Mouse (Mus musculus) MEL (cell line): Measurements from ENCODE around the gene F930015N05Rik. TPM values are rescaled to one million over a fixed set of nuclear protein-coding genes. Genes with fewer than 3 reads are reported as not detected.

Experiments used
- DNase-seq: peaks from one replicate; pipeline ENCODE4 v3.0.0; 2011; ENCODE audit warnings: low read depth, low spot score
- H3K27ac ChIP-seq: 2 replicates; pipeline ENCODE4 v1.5.1; 2012; ENCODE audit warnings: low read depth, mild to moderate bottlenecking, control low read depth, low read length, moderate library complexity; ENCODE audit not compliant: control insufficient read depth
- H3K27me3 ChIP-seq, 2 experiments: fragments of 150-350 bp in 1 of 2; sonication (generic) in 1 of 2; 2 replicates each; pipeline ENCODE4 v1.6.1; 2012; ENCODE audit warnings: low read length in 2 of 2, mild to moderate bottlenecking in 2 of 2, improper control_type of control experiment in 1 of 2, moderate library complexity in 1 of 2; ENCODE audit not compliant: insufficient read depth in 2 of 2, control insufficient read depth in 1 of 2
- H3K36me3 ChIP-seq, 2 experiments: 2 replicates each; pipeline ENCODE4 v1.6.1; 2012 to 2014; ENCODE audit warnings: low read length in 2 of 2, improper control_type of control experiment in 1 of 2, inconsistent platforms in 1 of 2, mild to moderate bottlenecking in 1 of 2; ENCODE audit not compliant: insufficient read depth in 2 of 2, control insufficient read depth in 1 of 2
- H3K4me1 ChIP-seq, 2 experiments: fragments of 150-350 bp in 1 of 2; sonication (generic) in 1 of 2; 2 replicates each; pipeline ENCODE4 v1.6.1; 2012; ENCODE audit warnings: low read length in 2 of 2, improper control_type of control experiment in 1 of 2, mild to moderate bottlenecking in 1 of 2; ENCODE audit not compliant: insufficient read depth in 2 of 2, control insufficient read depth in 1 of 2
- H3K4me3 ChIP-seq, 2 experiments: fragments of 150-350 bp in 1 of 2; sonication (generic) in 1 of 2; 2 replicates each; pipeline ENCODE4 v1.5.1; 2012; ENCODE audit warnings: low read depth in 2 of 2, low read length in 2 of 2, mild to moderate bottlenecking in 2 of 2, moderate library complexity in 2 of 2, control low read depth in 1 of 2, improper control_type of control experiment in 1 of 2; ENCODE audit not compliant: control insufficient read depth in 1 of 2, insufficient read depth in 1 of 2
- H3K79me2 ChIP-seq: 2 replicates; pipeline ENCODE4 v1.6.1; 2012; ENCODE audit warnings: mild to moderate bottlenecking, low read length, moderate library complexity; ENCODE audit not compliant: control insufficient read depth, poor library complexity, insufficient read depth
- H3K9ac ChIP-seq: 2 replicates; pipeline ENCODE4 v1.6.1; 2012; ENCODE audit warnings: low read depth, mild to moderate bottlenecking, control low read depth, low read length, moderate library complexity; ENCODE audit not compliant: control insufficient read depth, poor library complexity, severe bottlenecking
- H3K9me3 ChIP-seq: fragments of 150-350 bp; sonication (generic); replicated peaks from 2 replicates; pipeline ENCODE4 v1.6.1; 2012; ENCODE audit warnings: mild to moderate bottlenecking, low read length, improper control_type of control experiment, moderate library complexity; ENCODE audit not compliant: insufficient read depth
- E2F4 ChIP-seq: IDR thresholded peaks from 2 replicates; pipeline ENCODE4 v1.6.1; 2011; ENCODE audit warnings: low read depth, low read length, improper control_type of control experiment, borderline replicate concordance
- EP300 ChIP-seq, 2 experiments: IDR thresholded peaks; 2 replicates each; pipeline ENCODE4 v1.6.1; 2011; ENCODE audit warnings: improper control_type of control experiment in 2 of 2, low read length in 2 of 2, low read depth in 1 of 2, mild to moderate bottlenecking in 1 of 2
- ETS1 ChIP-seq: IDR thresholded peaks from 2 replicates; pipeline ENCODE4 v1.6.1; 2012; ENCODE audit warnings: low read depth, mild to moderate bottlenecking, inconsistent platforms, low read length, improper control_type of control experiment, moderate library complexity
- GABPA ChIP-seq: IDR thresholded peaks from 2 replicates; pipeline ENCODE4 v1.6.1; 2012; ENCODE audit warnings: low read depth, mild to moderate bottlenecking, inconsistent platforms, low read length, improper control_type of control experiment, moderate library complexity
- GATA1 ChIP-seq: IDR thresholded peaks from 2 replicates; pipeline ENCODE4 v1.6.1; 2011; ENCODE audit warnings: low read depth, low read length, improper control_type of control experiment
- MAX ChIP-seq: IDR thresholded peaks from 2 replicates; pipeline ENCODE4 v1.6.1; 2011; ENCODE audit warnings: low read length, improper control_type of control experiment
- MEF2A ChIP-seq: IDR thresholded peaks from 2 replicates; pipeline ENCODE4 v1.6.1; 2014; ENCODE audit warnings: low read depth, mild to moderate bottlenecking, inconsistent platforms, low read length, improper control_type of control experiment; ENCODE audit not compliant: poor library complexity, insufficient replicate concordance, severe bottlenecking; ENCODE audit errors: extremely low read depth
- MYC ChIP-seq: IDR thresholded peaks from 2 replicates; pipeline ENCODE4 v1.6.1; 2011; ENCODE audit warnings: low read depth, mild to moderate bottlenecking, low read length, improper control_type of control experiment, moderate library complexity
- NRF1 ChIP-seq: IDR thresholded peaks from 2 replicates; pipeline ENCODE4 v1.6.1; 2014; ENCODE audit warnings: low read depth, mild to moderate bottlenecking, inconsistent platforms, low read length, improper control_type of control experiment, moderate library complexity; ENCODE audit not compliant: poor library complexity, insufficient read depth, severe bottlenecking
- POLR2AphosphoS2 ChIP-seq: IDR thresholded peaks from 2 replicates; pipeline ENCODE4 v1.6.1; 2011; ENCODE audit warnings: low read length, improper control_type of control experiment
- RCOR1 ChIP-seq: IDR thresholded peaks from 2 replicates; pipeline ENCODE4 v1.6.1; 2012; ENCODE audit warnings: low read depth, mild to moderate bottlenecking, inconsistent platforms, low read length, improper control_type of control experiment
- SMC3 ChIP-seq: IDR thresholded peaks from 2 replicates; pipeline ENCODE4 v1.6.1; 2011; ENCODE audit warnings: low read depth, low read length, improper control_type of control experiment
- TCF12 ChIP-seq: IDR thresholded peaks from 2 replicates; pipeline ENCODE4 v1.6.1; 2014; ENCODE audit warnings: low read depth, mild to moderate bottlenecking, inconsistent platforms, low read length, improper control_type of control experiment, moderate library complexity
- UBTF ChIP-seq: IDR thresholded peaks from 2 replicates; pipeline ENCODE4 v1.6.1; 2012; ENCODE audit warnings: low read depth, mild to moderate bottlenecking, inconsistent platforms, low read length, improper control_type of control experiment, moderate library complexity, borderline replicate concordance; ENCODE audit not compliant: insufficient read depth
- USF1 ChIP-seq: IDR thresholded peaks from 2 replicates; pipeline ENCODE4 v1.6.1; 2014; ENCODE audit warnings: low read depth, mild to moderate bottlenecking, inconsistent platforms, low read length, improper control_type of control experiment, moderate library complexity
- ZKSCAN1 ChIP-seq: IDR thresholded peaks from 2 replicates; pipeline ENCODE4 v1.6.1; 2012; ENCODE audit warnings: low read depth, mild to moderate bottlenecking, inconsistent platforms, low read length, improper control_type of control experiment, moderate library complexity
- ZNF384 ChIP-seq: IDR thresholded peaks from 2 replicates; pipeline ENCODE4 v1.6.1; 2012; ENCODE audit warnings: low read depth, mild to moderate bottlenecking, inconsistent platforms, low read length, improper control_type of control experiment
- polyA plus RNA-seq, 2 experiments: library from polyadenylated mRNA; stranded (reverse) in 1 of 2; unstranded in 1 of 2; fragments of >175 nt in 1 of 2; fragments of >200 nt in 1 of 2; gene quantifications; 2 replicates each; pipeline versions ENCODE4 v1.2.1 to v1.2.4; 2012; ENCODE audit warnings: low replicate concordance in 2 of 2, low read depth in 1 of 2; ENCODE audit not compliant: insufficient read length in 2 of 2, insufficient read depth in 1 of 2, missing spikeins in 1 of 2
- total RNA-seq: library from RNA; depleted of rRNA; stranded (reverse); fragments of 300-350 nt; gene quantifications from 2 replicates; pipeline ENCODE4 v1.2.3, GENCODE M21; 2012

The F930015N05Rik gene
- total and polyA plus RNA-seq, 3 experiments, result not detected

DNA sequence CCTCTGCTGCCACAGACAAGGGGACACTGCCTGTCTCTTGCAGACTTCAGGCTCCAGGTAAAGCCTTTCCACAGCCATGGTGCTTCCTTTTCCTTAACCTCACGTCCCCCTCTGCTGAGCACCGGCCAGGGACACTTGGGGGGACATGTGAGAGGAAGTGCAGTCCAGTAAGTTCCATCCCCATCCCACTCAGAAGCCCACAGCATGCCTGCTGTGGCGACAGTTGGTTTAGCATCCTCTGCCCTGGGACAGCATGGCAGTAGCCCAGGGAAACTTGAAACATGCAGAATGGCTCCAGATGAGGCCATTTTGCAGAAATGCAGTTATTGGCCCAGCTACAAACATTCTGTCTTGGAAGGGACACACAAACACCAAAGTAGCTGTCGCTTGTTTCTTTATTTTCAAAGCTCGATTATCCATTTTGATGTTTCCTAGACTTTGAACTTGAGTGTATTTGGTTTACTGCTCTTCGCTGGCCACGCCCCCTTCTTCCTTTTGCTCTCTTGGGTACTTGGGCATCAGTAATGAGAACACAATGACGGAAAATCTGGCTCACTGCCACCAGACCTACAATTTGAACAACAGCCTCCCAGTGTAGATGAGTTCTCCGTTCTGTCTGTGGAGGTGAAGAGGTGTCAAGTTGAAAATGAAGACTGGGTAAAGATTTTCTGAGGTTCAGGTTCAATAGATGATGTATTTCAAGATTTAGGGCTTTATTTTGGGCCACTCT, 12.3 kb upstream of the F930015N05Rik start:
- TF ChIP-seq GABPA (no peak), USF1 (no peak), NRF1 (no peak), E2F4 (no peak)
- no peaks in the 10 kb centered on the region for H3K36me3 ChIP-seq
- no peak overlapping the region for H3K4me3 ChIP-seq
- no peak overlapping the region for H3K9ac ChIP-seq
- H3K9me3 ChIP-seq, result no peaks in the 10 kb centered on the region
- no peak for DNase-seq
- no peaks in the 10 kb centered on the region for H3K79me2 ChIP-seq
- H3K27me3 ChIP-seq, result no peaks in the 10 kb centered on the region; a peak in 1 of 4 replicates
- H3K4me1 ChIP-seq, result no peaks in the 10 kb centered on the region; a peak in 1 of 4 replicates
- H3K27ac ChIP-seq, result no peak overlapping the region

GRCm38 (mm10) chr11:64445227-64445626, 8.8 kb upstream of the F930015N05Rik start:
- Histone ChIP-seq H3K79me2 (no peaks in the 10 kb centered on the region), H3K27ac (no peak overlapping the region), H3K4me1 (no peaks in the 10 kb centered on the region; a peak in 1 of 4 replicates), H3K27me3 (no peaks in the 10 kb centered on the region; a peak in 1 of 4 replicates), H3K9ac (no peak overlapping the region)
- TF ChIP-seq ETS1, result peak; percentile 44; the same call in 1 of the 2 replicates
- TF ChIP-seq UBTF, result no peak
- peak; percentile 15; the same call in 1 of the 2 replicates for TF ChIP-seq SMC3
- TF ChIP-seq GATA1, result 0 out of 2 replicates have a peak, but pooled peaks have one; percentile 43
- no peak for TF ChIP-seq MYC
- TF ChIP-seq MAX, result no peak
- peak in 1 of 2 experiments; percentile 53; a peak in 3 of 4 replicates for TF ChIP-seq EP300 (IDR thresholded peaks at IDR 0.05; ENCODE audit: low read depth in 1 of 2, low read length in 2 of 2)
- no peak for TF ChIP-seq NRF1
- 0 out of 2 replicates have a peak, but pooled peaks have one; percentile 65 for TF ChIP-seq MEF2A
- TF ChIP-seq ZNF384, result peak; percentile 68
- TF ChIP-seq RCOR1, result 0 out of 2 replicates have a peak, but pooled peaks have one; percentile 17
- TF ChIP-seq TCF12, result 0 out of 2 replicates have a peak, but pooled peaks have one; percentile 43
- TF ChIP-seq ZKSCAN1, result no peak
- TF ChIP-seq POLR2AphosphoS2, result no peak
- TF ChIP-seq, all 39 proteins: peak for 8
- Histone ChIP-seq H3K36me3 (no peaks in the 10 kb centered on the region), H3K4me3 (no peak overlapping the region), H3K9me3 (no peaks in the 10 kb centered on the region; the same call in 1 of the 2 replicates)
- peak; percentile 47 for DNase-seq
